Mouse (Mus musculus) neutrophil, adult 65 days (primary cell): ENCODE measurements around the gene Olfr733. TPM values are rescaled to one million over a fixed set of nuclear protein-coding genes. Genes with fewer than 3 reads are reported as not detected.

Experiments used
- total RNA-seq: library from RNA; stranded (reverse); gene quantifications from 2 replicates; pipeline ENCODE4 v1.2.4, GENCODE M21; 2023

The Olfr733 gene
- total RNA-seq, result not detected in 2 replicates

DNA sequence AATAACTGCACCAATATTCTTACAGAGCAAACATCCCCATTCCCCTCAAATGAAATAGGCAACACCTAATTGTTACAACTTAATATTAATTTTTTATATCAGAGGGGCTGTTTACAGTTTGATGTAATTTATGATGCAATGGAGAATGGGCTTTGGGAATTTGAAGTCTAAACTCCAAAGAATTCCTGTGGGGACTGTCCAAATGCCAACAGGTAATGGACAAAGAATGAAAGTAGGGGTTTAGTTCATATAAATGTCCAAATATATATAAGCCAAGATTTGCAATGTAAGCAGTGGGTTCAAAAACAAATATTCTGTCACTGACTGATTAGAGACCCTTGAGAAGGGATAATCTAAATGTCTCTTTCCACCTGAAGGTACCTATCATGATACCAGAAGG lies at the start of gene Olfr733:
TSS of gene Olfr733 (minus strand) at position 101 of the 400 bp plus-strand sequence.

DNA sequence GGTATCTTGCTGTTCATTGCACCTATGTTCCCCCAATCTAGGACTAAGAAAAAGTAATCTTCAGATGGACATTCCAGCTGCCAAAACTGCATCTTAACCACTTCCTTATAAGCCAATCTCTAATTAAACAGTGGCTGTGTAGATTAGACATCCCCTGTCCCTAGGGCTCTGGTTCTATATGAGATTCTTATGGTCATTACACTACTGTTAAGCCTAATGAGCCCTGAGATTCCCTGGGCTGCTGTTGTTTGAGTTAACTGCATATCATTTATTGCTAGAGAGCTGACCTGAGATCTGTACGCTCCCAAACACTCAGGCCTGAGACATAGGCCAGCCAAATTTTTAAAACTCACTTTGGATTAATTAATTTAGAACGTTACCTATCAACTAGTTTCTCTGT lies 47.5 kb upstream of the Olfr733 start, which contains the start of gene Olfr735:
TSS of gene Olfr735 (minus strand) at position 77 of the 400 bp plus-strand sequence.

DNA sequence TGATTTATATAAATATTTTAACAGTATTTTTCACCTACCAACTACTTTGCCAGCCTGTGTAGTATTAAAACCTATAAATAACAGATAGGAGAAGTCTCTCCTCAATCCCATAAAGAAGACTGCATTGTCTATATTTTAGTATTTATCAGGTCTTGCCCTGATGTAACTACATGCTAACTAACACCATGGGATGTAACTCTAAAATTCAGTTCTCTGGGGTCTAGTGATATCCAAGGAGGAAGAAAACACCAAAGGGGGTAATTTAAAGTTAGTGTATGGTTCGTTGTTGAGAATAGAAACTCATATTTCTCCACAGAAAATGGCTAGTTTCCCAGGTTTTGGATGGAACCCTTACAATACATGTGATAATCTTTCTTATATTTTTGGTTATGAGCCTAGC lies 25.3 kb upstream of the Olfr733 start, which contains the start of gene Olfr734:
TSS of gene Olfr734 (minus strand) at position 101 of the 400 bp plus-strand sequence.

GRCm38 (mm10) chr14:50284106-50284505 lies 17.2 kb downstream of the Olfr733 start, which contains the start of gene Olfr732:
TSS of gene Olfr732 (minus strand) at chr14:50284206.

Other genes with a start within 250 kb of the Olfr733 start
- gene Olfr726, start 210.6 kb downstream of the Olfr733 start, total RNA-seq, result not detected in 2 replicates
- not detected in 2 replicates for gene Olfr727, start 178.3 kb downstream of the Olfr733 start, total RNA-seq
- not detected in 2 replicates for gene Olfr728, start 158.8 kb downstream of the Olfr733 start, total RNA-seq
- not detected in 2 replicates for gene Olfr729, start 148.6 kb downstream of the Olfr733 start, total RNA-seq
- not detected in 2 replicates for gene Olfr730, start 113.3 kb downstream of the Olfr733 start, total RNA-seq
- not detected in 2 replicates for gene Olfr731, start 59.7 kb downstream of the Olfr733 start, total RNA-seq
- gene Olfr732, start 17.3 kb downstream of the Olfr733 start, total RNA-seq, result not detected in 2 replicates
- not detected in 2 replicates for gene Olfr734, start 25.2 kb upstream of the Olfr733 start, total RNA-seq
- gene Olfr735, start 47.4 kb upstream of the Olfr733 start, total RNA-seq, result not detected in 2 replicates
- gene Tlr11, start 56.4 kb upstream of the Olfr733 start, total RNA-seq, result not detected in 2 replicates
- not detected in 2 replicates for gene Olfr736, start 79.6 kb upstream of the Olfr733 start, total RNA-seq
- gene Olfr738, start 106.0 kb upstream of the Olfr733 start, total RNA-seq, result not detected in 2 replicates
- not detected in 2 replicates for gene Olfr739, start 117.1 kb upstream of the Olfr733 start, total RNA-seq
- gene Olfr740, start 144.0 kb upstream of the Olfr733 start, total RNA-seq, result not detected in 2 replicates
- gene Olfr741, start 171.2 kb upstream of the Olfr733 start, total RNA-seq, result not detected in 2 replicates
- gene Olfr742, start 202.1 kb upstream of the Olfr733 start, total RNA-seq, result not detected in 2 replicates
- gene Olfr743, start 220.3 kb upstream of the Olfr733 start, total RNA-seq, result not detected in 2 replicates